Mouse (Mus musculus) forebrain, embryonic 14.5 days (tissue): ENCODE results near the gene Gemin7. TPM values are rescaled to one million over a fixed set of nuclear protein-coding genes. Genes with fewer than 3 reads are reported as not detected.
A peak's percentile ranks its signal among the peaks of the same experiment; 100 is the strongest.

Experiments used
- ATAC-seq: fragments of 200-750 bp; cut with Nextera tagmentation; 2 replicates; pipeline ENCODE4 v1.8.0; 2017; ENCODE audit warnings: mild to moderate bottlenecking, moderate library complexity
- DNase-seq: peaks from one replicate; pipeline ENCODE4 v3.0.0-alpha.2; 2015; ENCODE audit warnings: low spot score
- H3K27ac ChIP-seq: fragments of 300-500 bp; sonication (generic); 2 replicates; pipeline ENCODE4 v1.5.1; 2014; ENCODE audit warnings: low read depth, mild to moderate bottlenecking, control low read depth, low read length, moderate library complexity
- H3K27me3 ChIP-seq: fragments of 300-500 bp; sonication (generic); replicated peaks from 2 replicates; pipeline ENCODE4 v1.6.1; 2014; ENCODE audit warnings: low read length, control low read depth, mixed read lengths; ENCODE audit not compliant: control insufficient read depth, insufficient read depth
- H3K36me3 ChIP-seq: fragments of 300-500 bp; sonication (generic); 2 replicates; pipeline ENCODE4 v1.6.1; 2014; ENCODE audit warnings: low read length, control low read depth; ENCODE audit not compliant: control insufficient read depth, insufficient read depth
- H3K4me1 ChIP-seq: fragments of 300-500 bp; sonication (generic); 2 replicates; pipeline ENCODE4 v1.6.1; 2014; ENCODE audit warnings: antibody characterized with exemption, low read length, control low read depth; ENCODE audit not compliant: control insufficient read depth, insufficient read depth
- H3K4me2 ChIP-seq: fragments of 300-500 bp; sonication (generic); 2 replicates; pipeline ENCODE4 v1.6.1; 2014; ENCODE audit warnings: mild to moderate bottlenecking, control low read depth, low read length
- H3K4me3 ChIP-seq: fragments of 300-500 bp; sonication (generic); 2 replicates; pipeline ENCODE4 v1.5.1; 2014; ENCODE audit warnings: low read depth, low read length, control low read depth
- H3K9ac ChIP-seq: fragments of 300-500 bp; sonication (generic); 2 replicates; pipeline ENCODE4 v1.6.1; 2014; ENCODE audit warnings: mild to moderate bottlenecking, low read length, control low read depth, moderate library complexity
- H3K9me3 ChIP-seq: fragments of 300-500 bp; sonication (generic); replicated peaks from 2 replicates; pipeline ENCODE4 v1.6.1; 2016; ENCODE audit warnings: low read length, control low read depth, mixed read lengths; ENCODE audit not compliant: control insufficient read depth
- WGBS: fragments of 180-500 bp; shearing (Covaris S2); extraction: QIAGEN DNeasy Blood & Tissue Kit; methylation state at CpG from one replicate; pipeline ENCODE4 v1.1.7; 2014; 5-methylcytosine and 5-hydroxymethylcytosine counted together
- polyA plus RNA-seq: library from polyadenylated mRNA; unstranded; fragments of >200 nt; fragmentation: Nextera tagmentation; extraction: Ambion mirVana; gene quantifications from 2 replicates; pipeline ENCODE4 v1.2.1, GENCODE M21; 2014

Gene Gemin7
- polyA plus RNA-seq, 1 experiment from 2014 or later, result 146 TPM

DNA sequence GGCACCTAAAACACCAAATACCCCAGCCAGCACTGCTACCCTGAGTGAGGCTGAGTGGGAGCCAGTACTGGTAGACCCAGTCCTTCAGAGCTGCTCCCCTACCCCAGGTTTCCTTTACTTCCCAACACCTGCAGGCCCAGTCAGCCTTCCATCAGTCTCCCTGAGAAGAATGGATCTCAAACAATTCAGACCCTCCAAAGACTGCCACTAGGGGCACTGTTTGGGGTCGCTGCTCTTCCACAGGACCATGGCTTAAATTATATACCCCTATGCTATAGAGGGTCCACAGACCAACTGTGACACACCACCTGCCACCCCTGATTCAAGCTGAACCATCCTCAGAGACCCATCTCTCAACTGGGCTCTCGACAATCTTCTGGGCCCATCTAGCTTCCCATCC is 18.4 kb downstream of the Gemin7 start:
- WGBS, result 21% methylated on average over 2 of the region's 2 CpGs
- Histone ChIP-seq H3K9me3 (no peaks in the 10 kb centered on the region), H3K4me1 (peaks cover 19% of the 10 kb centered on the region), H3K27me3 (no peaks in the 10 kb centered on the region), H3K9ac (0 out of 2 replicates have a peak overlapping the region, but pooled peaks have one; percentile 10), H3K4me3 (no peak overlapping the region), H3K4me2 (peak overlapping the region; percentile 99), H3K27ac (no peak overlapping the region), H3K36me3 (peaks cover 18% of the 10 kb centered on the region)
- DNase-seq (no peak), ATAC-seq (no peak)

DNA sequence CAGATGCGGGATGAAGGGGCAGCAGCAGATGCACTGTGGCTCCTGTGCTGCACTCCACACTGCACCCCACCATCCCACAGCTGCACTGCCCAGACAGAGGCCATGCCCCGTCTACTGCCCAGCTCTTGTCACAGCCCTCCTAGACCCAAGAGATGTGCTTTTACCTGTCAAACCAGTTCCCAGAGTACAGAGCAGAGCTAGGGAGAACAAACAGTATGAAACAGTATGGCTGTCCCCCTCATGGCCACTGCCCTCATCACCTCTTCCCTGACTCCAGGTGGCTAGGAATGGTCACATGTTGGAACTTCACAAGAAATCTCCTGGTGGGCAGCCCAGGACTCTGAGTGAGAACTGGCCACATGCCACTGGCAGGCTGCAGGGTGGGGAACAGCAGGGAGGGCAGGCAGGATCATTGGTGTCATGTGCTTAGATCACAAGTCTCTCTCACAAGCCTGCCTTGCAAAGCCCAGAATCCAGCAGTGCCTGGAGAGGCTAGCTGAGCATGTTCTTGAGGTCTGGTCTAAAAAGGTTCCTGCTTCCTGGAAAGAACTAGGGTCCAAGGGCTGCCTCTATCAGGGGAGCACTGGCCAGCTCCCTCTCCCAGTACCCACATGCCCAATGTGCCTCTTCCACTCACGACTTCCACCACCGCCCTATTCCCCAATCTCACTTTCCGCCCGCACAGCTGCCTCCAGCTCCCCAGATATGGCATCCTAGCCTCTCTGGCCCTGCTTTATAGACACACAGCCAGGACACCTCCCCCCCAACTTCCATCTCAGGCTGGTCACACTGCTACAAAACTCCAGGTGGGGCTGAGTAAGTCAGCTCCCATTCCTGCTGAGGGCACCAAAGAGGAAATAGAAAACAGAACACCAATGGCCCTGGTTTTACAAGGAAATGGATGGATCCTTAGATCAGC is 19.2 kb downstream of the Gemin7 start:
- DNase-seq (no peak), ATAC-seq (no peak)
- no peak overlapping the region for H3K27ac ChIP-seq
- peaks cover 19% of the 10 kb centered on the region for H3K4me1 ChIP-seq
- H3K9me3 ChIP-seq, result no peaks in the 10 kb centered on the region
- peaks cover 25% of the 10 kb centered on the region for H3K36me3 ChIP-seq
- H3K27me3 ChIP-seq, result no peaks in the 10 kb centered on the region
- 92% methylated on average over 6 of the region's 6 CpGs for WGBS
- peak overlapping the region; percentile 10; the same call in 1 of the 2 replicates for H3K9ac ChIP-seq
- H3K4me2 ChIP-seq, result no peak overlapping the region
- H3K4me3 ChIP-seq, result no peak overlapping the region

DNA sequence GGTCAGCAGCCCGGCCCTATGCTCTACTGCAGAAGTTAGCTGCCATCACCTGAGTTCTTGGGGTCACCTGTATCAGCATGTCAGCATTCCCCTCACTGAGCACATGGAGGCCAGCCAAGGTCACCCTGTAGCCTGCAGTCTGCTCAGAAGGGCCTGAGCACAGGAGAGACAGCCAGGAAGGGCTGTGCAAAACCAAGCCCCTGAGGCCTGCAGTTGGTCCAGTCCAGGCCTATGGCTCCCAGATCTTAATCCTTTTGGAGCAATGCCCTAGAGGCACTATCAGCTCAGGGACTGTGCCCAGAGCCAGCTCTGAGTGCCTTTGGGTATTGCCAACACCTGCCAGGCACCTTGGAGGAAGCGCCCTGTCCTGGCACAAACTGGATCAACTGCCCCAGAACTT is 20.3 kb downstream of the Gemin7 start:
- H3K36me3 ChIP-seq, result peaks cover 27% of the 10 kb centered on the region
- no peak overlapping the region for H3K4me3 ChIP-seq
- H3K4me2 ChIP-seq, result no peak overlapping the region
- no peak overlapping the region for H3K9ac ChIP-seq
- ATAC-seq (no peak), DNase-seq (no peak)
- peaks cover 19% of the 10 kb centered on the region for H3K4me1 ChIP-seq
- H3K27me3 ChIP-seq, result no peaks in the 10 kb centered on the region
- H3K27ac ChIP-seq, result no peak overlapping the region
- no peaks in the 10 kb centered on the region for H3K9me3 ChIP-seq
- WGBS, result 92% methylated on average over 2 of the region's 2 CpGs

DNA sequence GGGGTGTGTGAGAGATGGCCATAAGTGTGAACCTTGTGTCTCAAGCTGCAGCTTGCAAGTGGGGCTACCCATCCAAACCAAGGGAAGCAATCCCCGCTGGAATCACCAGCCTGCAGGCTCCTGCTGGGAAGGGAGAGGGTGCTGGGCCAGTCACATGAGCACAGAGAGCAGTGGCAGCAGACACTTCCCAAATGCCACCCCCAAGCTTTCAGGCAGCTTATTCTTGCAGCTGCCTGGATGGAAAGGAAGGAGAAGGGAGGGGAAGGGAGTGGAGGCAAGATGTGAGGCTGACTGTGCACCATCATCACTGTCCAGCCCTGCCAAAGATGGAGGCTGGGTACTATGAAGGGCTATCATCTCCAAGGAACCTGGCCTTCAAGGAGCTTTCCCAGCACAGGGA is 23.2 kb downstream of the Gemin7 start:
- DNase-seq (no peak), ATAC-seq (no peak)
- Histone ChIP-seq H3K27ac (no peak overlapping the region), H3K27me3 (no peaks in the 10 kb centered on the region), H3K4me1 (peaks cover 2% of the 10 kb centered on the region; the same call in 1 of the 2 replicates), H3K36me3 (peaks cover 27% of the 10 kb centered on the region), H3K9me3 (no peaks in the 10 kb centered on the region), H3K4me2 (no peak overlapping the region), H3K4me3 (no peak overlapping the region), H3K9ac (no peak overlapping the region; the same call in 1 of the 2 replicates)
- WGBS, result 81% methylated on average over 1 of the region's 1 CpGs

DNA sequence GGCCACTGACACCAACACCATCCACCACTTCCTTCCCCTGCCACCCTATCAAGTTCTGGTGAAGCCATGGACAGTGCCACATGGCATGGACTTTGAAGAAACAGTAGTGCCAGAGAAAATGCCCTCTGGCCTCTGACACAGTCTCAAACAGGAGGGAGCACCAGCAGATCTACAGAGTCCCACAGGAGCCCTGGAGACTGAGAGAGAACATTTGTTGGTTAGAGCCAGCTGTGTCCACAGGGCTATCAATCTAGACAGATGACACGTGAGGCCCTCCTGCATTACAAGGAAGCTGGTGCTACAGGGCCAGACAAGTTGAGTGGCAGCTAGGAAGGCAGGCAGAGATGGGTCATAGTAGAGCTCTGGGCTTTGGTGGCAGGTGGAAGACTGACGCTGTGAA is 25.0 kb downstream of the Gemin7 start:
- H3K4me1 ChIP-seq, result no peaks in the 10 kb centered on the region
- H3K4me3 ChIP-seq, result no peak overlapping the region
- H3K27ac ChIP-seq, result no peak overlapping the region
- H3K27me3 ChIP-seq, result no peaks in the 10 kb centered on the region
- H3K36me3 ChIP-seq, result peaks cover 23% of the 10 kb centered on the region
- ATAC-seq, result no peak
- DNase-seq, result no peak
- H3K9me3 ChIP-seq, result no peaks in the 10 kb centered on the region
- H3K9ac ChIP-seq, result no peak overlapping the region
- 92% methylated on average over 2 of the region's 2 CpGs for WGBS
- no peak overlapping the region for H3K4me2 ChIP-seq

DNA sequence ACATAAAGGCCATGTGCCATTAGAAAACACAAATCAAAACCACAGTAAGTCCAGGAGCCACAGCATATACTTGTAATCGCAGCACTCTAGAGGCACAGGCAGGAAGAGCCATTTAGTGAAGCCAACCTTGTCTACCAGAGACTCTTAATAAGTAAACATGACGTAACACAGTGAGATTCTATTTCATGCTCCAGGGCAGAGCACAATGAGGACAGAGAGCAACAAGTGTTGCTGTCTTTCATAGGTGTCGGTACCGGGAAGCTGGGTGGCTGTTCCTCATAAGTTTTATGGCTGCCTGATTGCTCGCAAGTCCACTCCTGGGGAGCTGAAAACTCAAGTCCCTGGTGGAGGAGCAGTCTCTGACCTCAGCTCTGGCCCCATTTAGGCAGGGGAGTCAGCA is 25.8 kb downstream of the Gemin7 start:
- Histone ChIP-seq H3K4me2 (no peak overlapping the region), H3K27ac (no peak overlapping the region), H3K9me3 (no peaks in the 10 kb centered on the region), H3K4me3 (no peak overlapping the region), H3K36me3 (peaks cover 19% of the 10 kb centered on the region), H3K4me1 (no peaks in the 10 kb centered on the region), H3K27me3 (no peaks in the 10 kb centered on the region), H3K9ac (no peak overlapping the region)
- DNase-seq (no peak), ATAC-seq (no peak)
- 92% methylated on average over 5 of the region's 5 CpGs for WGBS

DNA sequence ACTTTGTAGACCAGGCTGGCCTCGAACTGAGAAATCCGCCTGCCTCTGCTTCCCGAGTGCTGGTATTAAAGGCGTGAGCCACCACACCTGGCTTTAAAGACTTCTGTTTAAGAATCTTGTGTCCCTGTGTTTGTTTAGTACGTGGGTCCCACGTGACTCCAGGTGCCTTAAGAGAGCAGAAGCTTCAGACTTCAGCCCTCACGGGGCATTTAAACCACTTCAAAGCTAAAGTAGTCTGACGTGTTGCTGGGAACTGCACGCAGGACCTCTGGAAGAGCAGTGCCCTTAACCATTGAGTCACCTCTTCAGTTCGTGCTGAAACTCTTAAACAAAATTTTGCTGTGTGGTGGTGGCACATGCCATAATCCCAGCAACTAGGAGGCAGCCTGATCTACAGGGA is 28.0 kb downstream of the Gemin7 start:
- ATAC-seq (no peak), DNase-seq (no peak)
- Histone ChIP-seq H3K27me3 (no peaks in the 10 kb centered on the region), H3K4me3 (no peak overlapping the region), H3K9me3 (no peaks in the 10 kb centered on the region), H3K4me2 (no peak overlapping the region), H3K36me3 (peaks cover 11% of the 10 kb centered on the region; the same call in 1 of the 2 replicates), H3K9ac (no peak overlapping the region), H3K27ac (no peak overlapping the region), H3K4me1 (no peaks in the 10 kb centered on the region)
- WGBS, result 93% methylated on average over 10 of the region's 10 CpGs

DNA sequence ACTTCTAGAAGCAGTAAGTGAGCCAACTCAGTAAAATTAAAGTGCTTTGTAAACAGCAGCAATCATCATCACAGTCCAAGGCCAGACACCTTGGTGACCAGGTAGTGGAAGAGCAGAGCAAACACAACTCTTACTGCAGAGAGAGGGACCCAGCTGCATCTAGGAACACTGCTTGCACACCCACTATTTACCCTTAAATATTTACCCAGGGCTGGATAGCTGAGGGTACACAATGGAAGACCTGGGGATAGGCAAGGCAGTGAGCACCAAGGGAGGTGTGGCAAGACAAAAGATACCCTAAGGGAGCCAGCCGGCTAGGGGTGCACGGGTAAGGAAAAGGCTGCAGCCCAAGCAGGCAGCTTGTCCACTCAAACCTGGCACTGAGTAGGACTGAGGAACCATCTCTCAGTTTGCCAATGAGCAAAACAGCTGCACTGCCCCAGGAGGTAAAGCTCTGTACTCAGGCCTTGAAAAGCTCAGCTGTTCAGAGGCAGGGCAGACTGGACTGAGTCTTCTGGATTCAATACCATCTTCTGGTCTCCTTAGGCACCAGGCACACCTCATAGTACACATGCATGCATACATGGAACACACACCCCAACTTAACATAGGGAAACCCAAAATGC is 29.9 kb downstream of the Gemin7 start:
- WGBS, result 71% methylated on average over 2 of the region's 2 CpGs
- no peak overlapping the region for H3K27ac ChIP-seq
- H3K9me3 ChIP-seq, result no peaks in the 10 kb centered on the region
- H3K4me2 ChIP-seq, result no peak overlapping the region
- H3K27me3 ChIP-seq, result no peaks in the 10 kb centered on the region
- ATAC-seq (no peak), DNase-seq (no peak)
- H3K4me1 ChIP-seq, result peaks cover 2% of the 10 kb centered on the region
- no peak overlapping the region for H3K9ac ChIP-seq
- no peak overlapping the region for H3K4me3 ChIP-seq
- H3K36me3 ChIP-seq, result no peaks in the 10 kb centered on the region

DNA sequence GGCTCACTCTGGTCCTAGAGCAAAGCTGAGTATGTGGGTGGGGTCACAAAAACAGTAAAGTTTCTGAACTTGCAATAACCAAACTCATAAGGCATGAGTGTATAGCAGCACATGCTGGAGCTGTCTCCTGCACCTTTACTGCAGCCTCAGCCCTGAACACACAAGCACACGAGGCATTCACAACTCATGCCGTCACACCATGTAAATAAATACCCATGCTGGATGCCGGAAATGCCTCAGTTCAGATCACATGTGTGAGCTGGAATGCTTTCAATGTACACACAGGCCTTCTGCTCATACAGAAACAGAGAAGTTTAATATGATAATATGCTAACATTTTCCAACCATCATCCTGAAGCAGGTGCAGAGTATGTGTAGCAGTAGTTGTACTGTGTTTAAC is 31.4 kb downstream of the Gemin7 start:
- DNase-seq (no peak), ATAC-seq (no peak)
- Histone ChIP-seq H3K27me3 (no peaks in the 10 kb centered on the region), H3K4me3 (no peak overlapping the region), H3K4me1 (peaks cover 16% of the 10 kb centered on the region), H3K9me3 (no peaks in the 10 kb centered on the region), H3K9ac (no peak overlapping the region), H3K36me3 (no peaks in the 10 kb centered on the region), H3K27ac (no peak overlapping the region), H3K4me2 (no peak overlapping the region)
- WGBS, result 61% methylated on average over 3 of the region's 3 CpGs
